Mouse (Mus musculus) heart, embryonic 12.5 days (tissue): Measurements from ENCODE around the gene Cpt1c. TPM values are rescaled to one million over a fixed set of nuclear protein-coding genes. Genes with fewer than 3 reads are reported as not detected.
A peak's percentile ranks its signal among the peaks of the same experiment; 100 is the strongest.

Source experiments
- ATAC-seq: fragments of 200-750 bp; cut with Nextera tagmentation; 2 replicates; pipeline ENCODE4 v1.8.0; 2017; ENCODE audit warnings: moderate TSS enrichment, moderate library complexity; ENCODE audit not compliant: insufficient number of reproducible peaks, low FRiP score
- H3K27ac ChIP-seq: fragments of 300-500 bp; sonication (generic); 2 replicates; pipeline ENCODE4 v1.5.1; 2016; ENCODE audit warnings: mild to moderate bottlenecking, moderate library complexity; ENCODE audit not compliant: poor library complexity, severe bottlenecking
- H3K27me3 ChIP-seq: fragments of 300-500 bp; sonication (generic); replicated peaks from 2 replicates; pipeline ENCODE4 v1.6.1; 2016; ENCODE audit warnings: mild to moderate bottlenecking, moderate library complexity
- H3K36me3 ChIP-seq: fragments of 300-500 bp; sonication (generic); 2 replicates; pipeline ENCODE4 v1.6.1; 2016; ENCODE audit warnings: mild to moderate bottlenecking, moderate library complexity
- H3K4me1 ChIP-seq: fragments of 300-500 bp; sonication (generic); replicated peaks from 2 replicates; pipeline ENCODE4 v1.6.1; 2016; ENCODE audit warnings: mild to moderate bottlenecking
- H3K4me2 ChIP-seq: fragments of 300-500 bp; sonication (generic); 2 replicates; pipeline ENCODE4 v1.6.1; 2016; ENCODE audit warnings: mild to moderate bottlenecking, moderate library complexity
- H3K4me3 ChIP-seq: fragments of 300-500 bp; sonication (generic); 2 replicates; pipeline ENCODE4 v1.5.1; 2016; ENCODE audit warnings: mild to moderate bottlenecking
- H3K9ac ChIP-seq: fragments of 300-500 bp; sonication (generic); 2 replicates; pipeline ENCODE4 v1.6.1; 2016; ENCODE audit warnings: mild to moderate bottlenecking, moderate library complexity
- H3K9me3 ChIP-seq: fragments of 300-500 bp; sonication (generic); replicated peaks from 2 replicates; pipeline ENCODE4 v1.6.1; 2016; ENCODE audit warnings: mild to moderate bottlenecking, moderate library complexity
- WGBS: fragments of 180-500 bp; shearing (Covaris S2); methylation state at CpG from one replicate; pipeline ENCODE4 v1.1.7; 2016; 5-methylcytosine and 5-hydroxymethylcytosine counted together
- polyA plus RNA-seq: library from polyadenylated mRNA; unstranded; fragments of >200 nt; fragmentation: Nextera tagmentation; extraction: Ambion mirVana; gene quantifications from 2 replicates; pipeline ENCODE4 v1.2.1, GENCODE M21; 2016

The Cpt1c gene
- polyA plus RNA-seq, 1 experiment from 2014 or later, result 11.5 TPM

GRCm38 (mm10) chr7:44960512-44960910 lies 14.1 kb downstream of the Cpt1c start:
- Histone ChIP-seq H3K36me3 (peaks cover 41% of the 10 kb centered on the region), H3K9ac (no peak overlapping the region), H3K27ac (no peak overlapping the region), H3K27me3 (no peaks in the 10 kb centered on the region), H3K9me3 (no peaks in the 10 kb centered on the region), H3K4me3 (no peak overlapping the region), H3K4me2 (no peak overlapping the region), H3K4me1 (no peaks in the 10 kb centered on the region)
- 84% methylated on average over 13 of the region's 13 CpGs for WGBS
- no peak for ATAC-seq

DNA sequence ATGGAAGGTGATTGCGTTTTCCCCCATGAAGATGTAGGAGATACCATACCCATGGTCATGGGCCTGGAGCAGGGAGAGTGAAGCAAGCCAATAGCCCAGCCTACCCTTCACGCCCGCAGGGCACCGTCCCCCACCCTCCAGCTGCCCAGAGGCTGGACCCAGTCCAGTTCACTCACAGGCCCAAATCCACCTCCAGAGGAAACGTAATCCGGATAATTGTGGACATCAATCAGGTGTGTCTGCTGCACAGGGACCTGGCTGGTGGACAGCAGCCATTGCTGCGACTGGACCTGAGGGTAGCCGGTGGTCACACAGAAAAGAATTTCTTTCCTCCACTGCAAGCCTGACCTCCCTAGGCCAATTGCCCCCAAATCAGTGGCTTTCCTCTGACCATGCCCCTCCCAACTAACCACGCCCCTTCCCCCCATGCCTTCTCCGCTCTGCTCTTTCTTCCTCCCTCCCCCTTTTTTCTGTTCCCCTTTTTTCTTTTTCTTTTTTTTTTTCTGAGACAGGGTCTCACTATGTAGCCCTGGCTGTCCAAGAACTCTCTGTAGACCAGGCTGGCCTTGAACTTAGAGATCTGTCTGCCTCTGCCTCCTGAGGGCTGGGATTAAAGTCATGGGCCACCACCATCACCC lies 14.7 kb downstream of the Cpt1c start:
- Histone ChIP-seq H3K9me3 (no peaks in the 10 kb centered on the region), H3K4me1 (no peaks in the 10 kb centered on the region), H3K27me3 (no peaks in the 10 kb centered on the region), H3K4me2 (no peak overlapping the region), H3K36me3 (peaks cover 36% of the 10 kb centered on the region), H3K4me3 (no peak overlapping the region), H3K9ac (no peak overlapping the region), H3K27ac (no peak overlapping the region)
- 83% methylated on average over 10 of the region's 10 CpGs for WGBS
- ATAC-seq, result no peak

DNA sequence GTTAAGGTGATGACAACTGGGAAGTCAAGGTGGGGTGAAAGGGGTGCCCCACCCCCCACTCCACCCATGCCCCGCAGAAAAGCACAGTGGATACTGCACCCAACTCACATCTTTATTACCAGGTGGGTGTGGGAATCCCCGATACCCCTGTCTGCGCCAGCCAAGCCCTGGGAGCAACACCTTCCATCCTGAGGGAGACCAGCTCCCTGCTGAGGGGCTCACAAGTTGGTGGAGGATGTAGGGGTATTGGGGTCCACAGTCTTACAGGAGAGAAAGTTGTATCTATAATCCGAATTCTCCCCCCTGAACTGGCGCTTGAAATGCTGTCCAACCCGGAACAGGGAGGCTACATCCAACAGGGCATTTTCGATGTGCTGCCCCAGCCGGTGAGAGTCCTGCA lies 15.4 kb downstream of the Cpt1c start:
- Histone ChIP-seq H3K9me3 (no peaks in the 10 kb centered on the region), H3K4me1 (no peaks in the 10 kb centered on the region), H3K4me2 (no peak overlapping the region), H3K4me3 (no peak overlapping the region), H3K9ac (no peak overlapping the region), H3K36me3 (peaks cover 33% of the 10 kb centered on the region), H3K27me3 (no peaks in the 10 kb centered on the region), H3K27ac (no peak overlapping the region)
- WGBS, result 63% methylated on average over 8 of the region's 8 CpGs
- ATAC-seq, result no peak

GRCm38 (mm10) chr7:44958208-44958607 lies 16.4 kb downstream of the Cpt1c start:
- no peaks in the 10 kb centered on the region for H3K9me3 ChIP-seq
- no peak for ATAC-seq
- no peak overlapping the region for H3K4me3 ChIP-seq
- no peak overlapping the region for H3K9ac ChIP-seq
- H3K4me2 ChIP-seq, result no peak overlapping the region
- H3K36me3 ChIP-seq, result peaks cover 27% of the 10 kb centered on the region
- H3K4me1 ChIP-seq, result no peaks in the 10 kb centered on the region
- WGBS, result 52% methylated on average over 7 of the region's 7 CpGs
- no peaks in the 10 kb centered on the region for H3K27me3 ChIP-seq
- no peak overlapping the region for H3K27ac ChIP-seq

DNA sequence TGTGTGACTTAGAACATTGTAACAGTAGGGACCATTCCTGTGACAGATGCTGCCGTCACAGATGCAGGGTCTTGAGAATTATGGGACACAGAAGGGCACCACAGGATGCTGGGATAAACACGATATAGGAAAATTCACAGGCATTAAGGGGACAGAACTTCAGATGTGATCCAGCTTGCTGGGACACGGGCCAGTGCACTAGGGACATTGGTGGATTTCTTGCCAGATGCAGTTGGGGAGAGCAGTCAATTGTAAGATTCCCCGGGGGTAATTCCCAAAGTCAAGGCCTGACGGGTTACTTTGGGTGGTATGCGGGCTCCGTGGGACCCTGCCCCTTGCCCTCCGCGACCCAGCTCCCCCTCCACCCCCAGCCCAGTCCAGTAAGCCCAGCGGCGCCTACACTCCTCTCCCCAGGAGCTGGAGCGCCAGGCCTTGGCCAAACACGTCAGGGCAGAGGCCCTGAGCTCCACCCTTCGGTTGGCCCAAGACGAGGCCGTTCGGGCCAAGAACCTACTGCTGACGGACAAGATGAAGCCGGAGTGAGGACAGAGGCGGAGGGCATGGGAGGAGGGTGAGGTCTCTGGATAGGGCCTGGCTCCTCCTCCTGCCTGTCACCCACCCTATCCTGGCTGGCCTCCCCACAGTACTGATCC lies 17.3 kb downstream of the Cpt1c start:
- Histone ChIP-seq H3K27me3 (no peaks in the 10 kb centered on the region), H3K9me3 (no peaks in the 10 kb centered on the region), H3K4me3 (no peak overlapping the region), H3K27ac (no peak overlapping the region), H3K4me1 (peaks cover 8% of the 10 kb centered on the region), H3K36me3 (peaks cover 19% of the 10 kb centered on the region), H3K4me2 (no peak overlapping the region), H3K9ac (no peak overlapping the region)
- ATAC-seq, result no peak
- WGBS, result 69% methylated on average over 20 of the region's 20 CpGs

GRCm38 (mm10) chr7:44956266-44956665 lies 18.4 kb downstream of the Cpt1c start:
- WGBS, result 61% methylated on average over 6 of the region's 6 CpGs
- no peaks in the 10 kb centered on the region for H3K9me3 ChIP-seq
- peaks cover 10% of the 10 kb centered on the region for H3K36me3 ChIP-seq
- H3K27me3 ChIP-seq, result peaks cover 9% of the 10 kb centered on the region
- no peak overlapping the region for H3K4me3 ChIP-seq
- H3K4me2 ChIP-seq, result no peak overlapping the region
- H3K4me1 ChIP-seq, result peaks cover 16% of the 10 kb centered on the region
- ATAC-seq, result no peak
- no peak overlapping the region for H3K27ac ChIP-seq
- no peak overlapping the region for H3K9ac ChIP-seq

DNA sequence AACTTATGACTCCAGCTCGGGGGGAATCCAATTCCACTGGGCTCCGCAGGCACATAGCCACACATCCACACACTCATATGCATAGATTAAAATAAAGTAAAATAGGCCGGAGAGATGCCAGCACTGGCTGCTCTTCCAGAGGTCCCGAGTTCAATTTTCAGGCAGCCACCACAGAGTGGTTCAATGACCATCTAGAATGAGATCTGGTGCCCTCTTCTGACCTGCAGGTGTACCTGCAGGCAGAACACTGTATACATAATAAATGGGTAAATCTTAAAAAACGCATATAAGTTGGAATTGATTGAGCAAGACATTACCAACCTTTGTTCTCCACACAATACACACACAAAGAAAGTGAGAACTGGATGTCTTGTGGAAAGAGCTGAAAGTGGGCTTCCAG lies 19.0 kb downstream of the Cpt1c start:
- Histone ChIP-seq H3K4me3 (no peak overlapping the region), H3K36me3 (peaks cover 3% of the 10 kb centered on the region), H3K4me2 (no peak overlapping the region), H3K9ac (no peak overlapping the region), H3K4me1 (peaks cover 16% of the 10 kb centered on the region), H3K9me3 (no peaks in the 10 kb centered on the region), H3K27me3 (peaks cover 15% of the 10 kb centered on the region), H3K27ac (no peak overlapping the region)
- no peak for ATAC-seq
- whole genome bisulfite sequencing, result 54% methylated on average over 5 of the region's 5 CpGs

DNA sequence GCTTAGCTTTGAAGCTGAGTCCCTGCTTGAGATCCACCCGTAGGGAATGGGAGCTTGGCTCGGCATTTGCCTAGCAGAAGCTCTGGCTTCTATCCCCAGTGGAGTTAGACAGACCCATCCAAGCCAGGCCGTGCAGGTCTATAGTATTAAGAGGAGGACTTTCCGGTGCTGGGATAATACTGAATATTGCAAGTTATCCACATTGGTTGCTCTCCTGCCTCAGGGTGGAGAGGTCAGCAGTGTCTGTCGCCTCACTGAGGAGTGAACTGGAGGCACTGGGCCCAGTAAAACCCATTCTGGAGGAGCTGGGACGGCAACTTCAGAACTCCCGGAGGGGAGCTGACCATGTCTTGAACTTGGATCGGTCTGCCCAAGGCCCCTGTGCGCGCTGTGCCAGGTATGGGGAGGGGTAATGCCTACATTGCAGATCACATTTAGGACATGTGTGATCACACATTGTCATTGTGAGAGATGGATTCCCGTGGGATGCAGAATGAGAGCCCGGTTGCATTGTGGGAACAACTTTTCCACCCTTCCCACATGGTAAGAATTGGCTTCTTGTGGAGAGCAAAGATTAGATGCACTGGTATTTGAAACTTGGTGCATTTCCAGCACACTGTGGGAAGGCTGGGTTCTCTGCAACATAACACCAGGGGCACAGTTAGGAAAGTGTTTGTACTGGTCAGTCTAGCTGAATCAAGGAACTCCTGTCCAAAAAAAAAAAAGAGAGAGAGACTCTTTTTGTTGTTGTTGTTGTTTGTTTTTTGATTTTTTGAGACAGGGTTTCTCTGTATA lies 20.4 kb downstream of the Cpt1c start:
- H3K4me3 ChIP-seq, result no peak overlapping the region
- H3K4me1 ChIP-seq, result peaks cover 16% of the 10 kb centered on the region
- H3K4me2 ChIP-seq, result no peak overlapping the region
- no peaks in the 10 kb centered on the region for H3K36me3 ChIP-seq
- WGBS, result 82% methylated on average over 12 of the region's 12 CpGs
- no peak overlapping the region for H3K27ac ChIP-seq
- H3K9ac ChIP-seq, result no peak overlapping the region
- no peaks in the 10 kb centered on the region for H3K9me3 ChIP-seq
- H3K27me3 ChIP-seq, result peaks cover 29% of the 10 kb centered on the region
- no peak for ATAC-seq

DNA sequence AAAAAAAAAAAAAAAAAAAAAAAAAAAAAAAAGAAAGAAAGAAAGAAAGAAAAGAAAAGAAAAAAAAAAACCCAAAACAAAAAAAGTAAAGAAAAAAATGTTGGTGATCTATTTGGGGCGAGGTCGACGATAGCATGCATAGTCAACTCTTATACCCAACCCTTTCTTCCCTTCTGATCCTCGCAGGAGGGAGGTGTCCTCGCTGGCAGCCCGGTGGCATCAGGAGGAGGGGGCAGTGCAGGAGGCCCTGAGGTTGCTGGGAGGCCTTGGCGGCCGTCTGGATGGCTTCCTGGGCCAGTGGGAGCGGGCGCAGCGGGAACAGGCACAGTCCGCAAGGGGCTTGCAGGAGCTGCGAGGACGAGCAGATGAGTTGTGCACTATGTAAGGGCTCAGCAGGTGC lies 21.1 kb downstream of the Cpt1c start:
- 54% methylated on average over 14 of the region's 14 CpGs for whole genome bisulfite sequencing
- Histone ChIP-seq H3K9ac (no peak overlapping the region), H3K4me3 (no peak overlapping the region)

GRCm38 (mm10) chr7:44952611-44953306 lies 21.9 kb downstream of the Cpt1c start:
- Histone ChIP-seq H3K4me1 (peaks cover 16% of the 10 kb centered on the region), H3K27ac (no peak overlapping the region), H3K27me3 (peaks cover 40% of the 10 kb centered on the region), H3K4me2 (peak overlapping the region; percentile 96), H3K9me3 (no peaks in the 10 kb centered on the region), H3K36me3 (no peaks in the 10 kb centered on the region), H3K4me3 (peak overlapping the region; percentile 58), H3K9ac (peak overlapping the region; percentile 75)
- peak; percentile 89 for ATAC-seq
- 6% methylated on average over 24 of the region's 24 CpGs for WGBS

More for the DNA sequence above, 21.1 kb downstream of the Cpt1c start:
- Histone ChIP-seq H3K27ac (no peak overlapping the region), H3K4me2 (no peak overlapping the region), H3K27me3 (peaks cover 32% of the 10 kb centered on the region), H3K4me1 (peaks cover 16% of the 10 kb centered on the region), H3K36me3 (no peaks in the 10 kb centered on the region), H3K9me3 (no peaks in the 10 kb centered on the region)
- no peak for ATAC-seq

- no peak overlapping the region for H3K27ac ChIP-seq
- peak overlapping the region; percentile 96 for H3K4me2 ChIP-seq
- H3K27me3 ChIP-seq, result peaks cover 42% of the 10 kb centered on the region
- peaks cover 16% of the 10 kb centered on the region for H3K4me1 ChIP-seq
- H3K4me3 ChIP-seq, result peak overlapping the region; percentile 58
- H3K36me3 ChIP-seq, result no peaks in the 10 kb centered on the region
- under 1% methylated on average over 10 of the region's 10 CpGs for WGBS
- H3K9me3 ChIP-seq, result no peaks in the 10 kb centered on the region
- H3K9ac ChIP-seq, result peak overlapping the region; percentile 75
- peak; percentile 64 for ATAC-seq
Observed at GRCm38 (mm10) chr7:44951960-44952359, 22.7 kb downstream of the Cpt1c start.
